Mouse (Mus musculus) gastrocnemius, adult 8-10 months (tissue): Measurements from ENCODE around the gene Mapk1ip1l. TPM values are rescaled to one million over a fixed set of nuclear protein-coding genes. Genes with fewer than 3 reads are reported as not detected.
"Not testable (repeated sequence)": the region's sequence is repeated elsewhere in the genome, so short reads cannot be mapped to it uniquely, and the experiment has no call there.

Experiments used
- DNase-seq, 2 experiments: peaks; one replicate each; pipeline ENCODE4 v3.0.0; 2022; ENCODE audit warnings: low spot score in 2 of 2
- total RNA-seq, 4 experiments: library from RNA; stranded (reverse); gene quantifications; 2 replicates each; pipeline ENCODE4 v1.2.4; 2022

Gene Mapk1ip1l
- total RNA-seq, 4 experiments from 2014 or later = 19.0 to 27.0 (median 24.2) TPM

DNA sequence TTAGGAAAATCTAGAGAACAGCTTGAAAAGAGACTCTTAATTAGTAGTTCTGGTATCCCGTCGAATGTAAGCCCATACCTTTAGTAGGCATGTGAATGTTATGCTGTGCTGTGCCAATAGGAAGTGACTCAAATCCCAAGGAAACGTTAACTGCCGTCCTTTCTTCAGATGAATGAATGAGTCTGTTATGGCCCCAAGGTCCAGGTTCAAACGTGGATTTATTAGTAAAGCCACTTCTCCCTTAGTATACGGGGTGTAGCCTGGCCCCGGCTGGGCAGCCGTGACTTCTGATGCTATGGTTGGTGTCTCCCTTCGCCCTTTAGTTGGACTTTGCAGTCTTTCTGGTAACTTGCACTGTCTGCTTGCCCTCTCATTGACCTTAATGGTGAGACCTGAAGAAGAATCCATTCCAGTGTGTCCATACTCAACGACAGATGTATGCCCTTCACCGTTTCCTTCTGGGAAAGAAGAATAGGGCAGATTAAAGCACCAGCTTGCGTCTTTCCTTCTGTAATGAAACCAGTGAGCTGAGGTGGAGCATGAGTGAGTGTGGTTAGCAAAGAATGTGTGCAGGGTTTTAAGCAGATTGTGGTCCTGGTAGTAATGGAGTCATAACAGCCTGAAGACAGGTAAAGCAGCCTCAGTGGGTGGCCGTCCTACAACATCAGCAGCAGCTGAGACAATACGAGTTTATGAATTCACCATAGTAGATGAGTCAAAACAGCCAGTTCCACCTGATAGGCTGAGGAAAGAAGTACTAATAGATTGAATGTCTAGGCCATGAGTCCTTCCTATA lies 5.0 kb downstream of the Mapk1ip1l start:
- no peak for DNase-seq

DNA sequence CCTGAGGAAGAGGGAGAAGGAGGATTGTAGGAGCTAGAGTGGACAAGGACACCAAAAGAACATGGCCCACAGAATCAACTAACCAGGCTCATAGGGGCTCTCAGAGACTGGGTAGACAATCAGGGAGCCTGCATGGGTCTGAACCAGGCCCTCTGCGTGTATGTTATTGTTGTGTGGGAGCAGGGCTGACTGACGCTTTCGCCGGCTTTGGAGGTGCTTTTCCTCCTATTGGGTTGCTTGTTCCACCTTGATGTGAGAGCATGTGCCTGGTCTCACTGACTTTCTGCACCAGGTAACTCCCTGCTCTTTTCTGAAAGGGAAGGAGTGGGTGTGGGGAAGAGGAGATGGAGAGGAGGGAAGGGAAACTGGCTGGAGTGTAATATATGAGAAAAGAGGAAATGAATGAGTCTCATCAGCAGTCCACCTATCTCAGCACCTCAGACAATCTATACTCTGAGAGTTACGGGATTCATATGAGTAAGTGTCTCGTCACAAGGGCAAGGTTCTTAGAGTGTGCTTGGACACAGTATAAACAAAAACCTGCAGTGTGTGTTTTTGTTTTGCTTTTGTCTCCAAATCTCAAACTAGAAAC lies 6.8 kb downstream of the Mapk1ip1l start:
- no peak for DNase-seq

DNA sequence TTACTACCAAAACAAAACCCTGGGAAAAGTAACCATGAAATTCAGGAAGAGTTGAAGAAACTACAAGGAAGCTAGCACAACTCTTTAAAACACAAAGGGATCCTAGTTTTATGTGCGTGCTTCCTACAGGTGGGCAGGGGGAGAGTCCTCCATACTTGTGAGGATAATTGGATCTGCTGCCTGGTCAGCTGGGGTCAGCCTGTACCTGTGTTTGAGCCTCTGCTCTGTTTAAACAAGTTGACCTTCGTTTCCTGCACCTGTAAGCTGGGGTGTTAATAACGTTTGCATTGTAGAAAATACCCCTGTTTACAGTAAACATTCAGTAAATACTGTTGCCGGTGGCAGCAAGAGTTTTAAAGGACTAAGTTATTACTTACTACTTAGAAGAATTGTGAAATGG lies 7.9 kb downstream of the Mapk1ip1l start:
- DNase-seq = no peak

DNA sequence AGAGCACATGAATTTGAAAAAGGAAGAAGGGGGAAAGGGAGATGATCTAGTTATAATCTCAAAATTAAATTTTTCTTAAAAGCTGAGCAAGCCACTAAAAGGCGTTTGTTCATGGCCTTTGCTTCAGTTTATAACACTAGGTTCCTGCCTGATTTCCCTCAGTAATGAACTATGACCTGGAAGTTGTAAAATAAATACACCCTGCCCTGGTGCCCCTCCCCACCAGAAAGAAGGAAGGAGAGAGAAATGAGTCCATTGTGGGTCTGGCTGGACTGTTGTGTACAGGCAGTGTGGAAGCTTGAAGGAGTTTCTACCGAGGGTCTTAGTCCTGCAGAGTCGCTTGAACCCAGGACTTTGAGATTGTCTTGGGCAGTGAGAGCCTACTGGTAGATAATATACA lies 9.6 kb downstream of the Mapk1ip1l start:
- DNase-seq = no peak

DNA sequence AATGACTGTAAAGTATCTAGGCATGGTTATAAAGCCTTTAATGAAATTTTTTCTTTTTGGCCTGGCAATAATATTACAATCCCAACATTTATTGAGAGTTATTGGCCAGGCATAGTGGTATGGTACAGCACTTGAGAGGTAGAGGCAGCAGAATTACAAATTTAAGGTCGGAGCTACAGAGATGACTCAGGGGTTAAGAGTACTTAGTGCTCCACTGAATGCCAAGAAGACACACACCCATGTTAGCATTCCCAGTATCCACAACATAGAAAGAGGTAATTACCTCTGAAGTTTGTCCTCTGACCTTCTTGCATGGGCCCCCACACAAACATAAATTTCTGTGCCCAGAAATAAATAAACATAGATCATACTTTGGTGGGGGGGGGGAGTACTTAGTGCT lies 11.0 kb downstream of the Mapk1ip1l start:
- no peak for DNase-seq

DNA sequence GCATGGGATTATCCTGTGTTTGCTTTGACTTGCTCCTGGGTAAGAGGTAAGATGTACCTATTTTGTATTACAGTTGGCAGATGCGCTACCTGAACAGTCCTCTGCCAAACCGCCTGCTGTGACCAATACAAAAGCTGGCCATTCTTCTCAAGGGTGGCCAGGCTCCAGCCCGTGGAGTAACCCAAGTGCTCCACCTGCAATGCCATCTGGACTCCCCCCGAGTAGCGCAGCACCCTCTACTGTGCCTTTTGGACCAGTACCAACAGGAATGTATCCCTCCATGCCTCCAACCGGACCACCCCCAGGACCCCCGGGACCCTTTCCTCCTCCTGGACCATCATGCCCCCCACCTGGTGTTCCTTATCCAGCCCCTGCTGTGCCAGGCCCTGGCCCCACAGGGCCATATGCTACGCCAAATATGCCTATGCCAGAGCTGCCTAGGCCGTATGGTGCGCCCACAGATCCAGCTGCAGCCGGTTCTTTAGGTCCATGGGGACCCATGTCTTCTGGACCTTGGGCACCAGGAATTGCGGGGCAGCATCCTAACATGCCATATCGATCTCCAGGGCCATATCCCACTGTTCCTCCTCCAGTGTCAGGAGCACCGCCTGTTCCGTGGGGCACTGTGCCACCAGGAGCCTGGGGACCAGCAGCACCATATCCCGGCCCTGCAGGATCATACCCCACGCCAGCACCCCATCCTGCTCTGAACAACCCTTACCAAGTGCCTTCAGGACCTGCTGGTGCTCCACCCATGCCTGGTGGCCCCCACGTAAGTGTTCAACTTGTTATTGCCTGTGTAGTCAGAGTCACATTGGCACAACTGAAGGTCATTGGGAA lies 12.5 kb downstream of the Mapk1ip1l start:
- no peak for DNase-seq

DNA sequence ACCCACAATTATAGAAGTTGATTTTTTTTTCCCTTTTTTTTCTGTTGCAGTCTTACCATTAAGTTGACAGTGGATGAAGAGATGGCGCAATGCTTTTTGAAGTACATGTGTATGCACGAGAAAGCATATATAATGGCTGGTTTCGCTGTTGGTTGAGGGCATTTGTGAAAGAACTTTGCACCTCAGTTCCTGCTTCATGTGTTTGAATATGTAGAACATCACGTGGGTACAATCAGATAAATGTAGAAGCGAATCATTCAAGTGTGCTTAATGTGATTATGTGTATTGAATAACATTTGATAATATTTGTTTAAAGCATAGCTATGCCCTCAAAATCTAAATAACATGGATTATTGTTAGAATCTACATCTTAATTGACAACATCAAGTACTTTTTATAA lies 21.3 kb downstream of the Mapk1ip1l start:
- no peak for DNase-seq

DNA sequence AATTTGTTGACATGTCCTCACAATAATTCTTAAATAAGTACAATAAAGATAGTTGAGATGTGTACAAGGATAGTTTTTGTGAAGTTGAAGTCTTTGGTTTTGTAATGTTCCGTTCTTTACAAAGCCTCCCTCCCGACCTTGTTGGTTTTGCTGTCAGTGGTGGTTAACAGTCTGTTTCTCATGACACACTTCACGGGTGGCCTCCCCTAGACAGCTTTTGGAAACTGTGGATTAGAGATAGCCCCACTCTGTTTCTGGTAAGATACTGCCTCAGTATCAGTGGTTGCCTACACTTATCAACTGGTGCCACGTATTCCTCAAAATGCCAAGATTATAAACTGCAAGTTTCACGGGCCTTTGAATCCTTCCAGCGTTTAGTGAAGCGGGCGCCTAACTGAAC lies 23.5 kb downstream of the Mapk1ip1l start:
- not testable (repeated sequence) for DNase-seq

DNA sequence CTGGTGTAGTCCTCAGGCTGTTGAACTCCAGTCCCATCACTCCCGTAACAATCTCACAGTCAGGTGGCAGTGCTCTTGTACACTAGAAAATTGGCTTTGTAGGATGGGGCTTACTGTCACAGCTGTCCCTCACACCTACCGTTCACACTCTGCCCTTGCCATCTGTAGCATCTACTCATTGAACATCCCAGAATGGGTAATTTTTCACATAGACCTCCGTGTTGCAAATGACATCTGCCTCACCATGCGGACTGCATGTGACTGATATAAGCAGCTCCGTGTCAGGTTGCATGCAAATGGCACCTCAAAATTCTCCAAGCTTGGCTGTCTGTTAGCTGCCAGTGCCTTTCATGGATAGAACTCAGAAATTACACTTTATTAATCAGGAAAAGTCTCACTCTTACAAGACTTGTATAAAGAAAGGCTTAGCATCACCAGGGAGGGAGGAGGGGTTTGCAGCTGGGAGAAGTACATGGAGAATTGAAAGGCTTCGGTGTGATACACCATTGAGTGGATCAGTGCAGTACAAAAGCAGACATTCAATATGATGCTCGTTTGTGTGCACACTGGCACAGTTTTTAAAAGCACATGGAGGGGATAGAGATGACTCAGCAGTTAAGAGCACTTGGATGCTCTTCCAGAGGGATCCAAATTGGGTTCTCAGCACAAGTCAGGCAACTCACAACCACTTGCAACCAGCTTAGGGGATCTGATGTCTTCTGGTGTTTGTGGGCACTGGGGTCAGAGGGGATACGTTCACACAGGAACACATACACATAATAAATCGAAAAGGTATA lies 28.1 kb downstream of the Mapk1ip1l start:
- DNase-seq = no peak

DNA sequence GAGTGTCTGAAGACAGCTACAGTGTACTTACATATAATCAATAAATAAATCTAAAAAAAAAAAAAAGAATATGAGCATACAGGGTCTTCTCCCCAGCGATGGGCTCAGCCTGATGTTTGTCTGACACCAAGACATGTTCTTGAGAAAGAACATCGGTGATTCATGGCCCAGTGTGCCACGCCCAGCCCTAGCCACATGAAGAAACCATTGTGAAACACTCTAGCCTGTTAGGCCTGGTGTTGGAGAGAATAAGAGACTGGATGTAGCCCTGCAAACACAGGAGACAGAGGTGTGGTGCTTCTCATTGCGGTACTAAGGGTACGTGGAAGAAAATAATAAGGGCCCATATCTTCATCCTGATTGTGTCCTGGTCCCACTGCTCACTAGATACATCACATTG lies 29.3 kb downstream of the Mapk1ip1l start:
- no peak for DNase-seq

DNA sequence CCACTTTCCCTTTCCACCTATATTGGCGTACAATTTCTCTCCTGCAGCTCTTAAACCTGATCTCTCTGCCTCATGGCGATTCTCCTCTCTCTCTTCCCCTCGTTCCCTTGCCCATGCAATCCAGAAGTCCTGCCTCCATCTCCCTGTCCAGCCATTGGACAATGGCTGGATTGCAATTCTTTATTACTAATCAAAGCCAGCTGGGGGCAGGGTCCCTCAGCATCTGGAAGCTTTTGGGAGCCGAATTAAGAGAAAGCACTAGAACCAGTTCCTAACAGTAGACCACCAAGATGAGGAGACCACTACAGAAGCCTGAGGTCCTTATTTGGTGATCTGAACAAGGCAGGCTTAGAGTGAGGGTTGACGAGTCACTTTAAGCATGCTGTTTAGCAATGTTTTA lies 33.9 kb downstream of the Mapk1ip1l start:
- no peak for DNase-seq

DNA sequence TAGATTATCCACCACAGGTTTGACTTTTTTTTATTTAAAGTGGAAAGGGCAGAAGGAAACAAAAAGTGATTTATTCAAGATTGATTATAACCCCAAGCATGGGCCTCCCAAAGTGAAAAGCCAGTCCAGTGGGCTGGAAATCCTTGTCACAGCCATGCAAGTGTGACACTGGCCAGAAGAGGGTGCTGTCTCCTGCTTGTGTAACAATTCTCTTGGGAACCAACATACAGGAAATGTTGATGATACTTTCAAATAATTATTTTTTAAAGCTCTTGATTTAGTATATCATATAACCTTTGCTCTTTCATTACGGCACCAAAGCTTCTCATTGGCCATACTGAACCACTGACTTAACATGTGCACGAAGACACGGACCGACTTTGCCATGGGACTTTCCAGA lies 36.8 kb downstream of the Mapk1ip1l start:
- DNase-seq = peak; percentile 16 to 22

DNA sequence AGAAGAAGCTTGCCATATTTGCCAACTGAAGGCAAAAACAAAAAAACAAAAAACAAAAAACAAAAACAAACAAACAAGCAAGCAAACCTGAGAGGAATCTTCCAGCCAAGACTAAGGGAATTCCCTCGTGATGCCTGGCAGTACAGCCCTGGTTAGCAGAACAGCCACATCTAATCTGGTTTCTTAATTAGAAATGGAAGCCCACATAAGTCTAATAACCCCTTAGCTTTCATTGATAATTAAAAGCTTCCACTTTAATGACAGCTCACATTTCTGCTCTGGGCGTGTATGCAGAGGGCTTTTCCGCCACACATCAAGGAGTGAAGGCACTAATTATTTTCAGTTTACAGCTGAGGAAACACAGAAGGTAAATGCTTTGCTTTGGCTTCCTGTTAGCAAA lies 37.2 kb downstream of the Mapk1ip1l start:
- DNase-seq = no peak

DNA sequence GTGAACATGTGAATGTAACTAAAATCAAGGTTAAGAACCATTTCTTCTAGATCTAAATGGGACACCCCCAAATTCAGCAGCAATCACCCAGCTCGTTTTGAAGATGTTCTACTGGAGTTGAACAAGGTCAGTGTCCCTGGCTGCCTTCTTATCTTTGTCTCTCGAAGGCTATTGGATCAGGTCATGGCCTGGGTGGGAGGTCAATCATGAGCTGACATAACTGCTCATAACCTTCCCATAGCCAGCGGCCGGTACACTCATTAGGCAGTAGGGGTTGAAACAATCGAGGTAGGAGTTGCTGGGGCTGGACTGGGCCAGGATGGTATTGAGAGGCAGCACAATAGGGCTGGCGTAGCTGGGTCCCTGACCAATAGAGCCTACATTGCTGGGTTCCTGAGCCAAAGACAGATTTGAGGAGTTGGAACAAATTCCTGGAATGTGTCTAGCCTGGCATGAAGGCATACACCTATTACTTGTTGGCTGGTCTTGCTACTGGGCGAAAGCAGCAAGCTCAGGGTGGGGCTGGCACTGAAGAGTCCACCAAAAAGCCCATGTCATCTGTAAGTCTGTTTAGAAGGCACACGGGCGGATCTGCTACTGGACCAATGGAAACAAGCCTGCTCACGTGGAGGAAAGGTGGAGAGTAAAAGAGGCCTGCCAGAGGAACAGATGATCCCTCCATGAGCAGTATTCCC lies 42.3 kb downstream of the Mapk1ip1l start:
- DNase-seq = no peak

DNA sequence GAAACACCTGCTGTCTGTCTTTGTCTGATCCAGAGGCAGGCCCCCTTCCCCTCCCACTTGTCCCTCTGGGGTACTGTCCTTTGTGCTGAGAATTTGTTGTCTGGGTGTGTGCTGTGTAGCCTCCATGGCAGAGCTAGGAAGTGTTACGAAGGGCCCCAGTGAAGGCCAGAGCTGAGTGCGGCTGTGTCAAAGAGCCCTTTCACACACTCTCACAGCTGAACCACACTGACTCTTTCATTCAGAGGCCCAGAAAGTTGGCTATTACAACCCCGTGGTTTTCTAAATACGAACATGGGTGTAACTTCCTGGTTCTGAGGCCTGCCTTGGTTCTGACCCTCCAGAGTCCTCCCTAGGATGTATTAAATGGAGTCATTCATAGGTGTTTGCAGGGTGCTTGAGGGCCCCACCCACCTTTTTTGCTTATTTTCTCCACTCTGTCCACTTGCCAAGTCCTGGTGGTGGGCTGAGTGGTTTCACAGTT lies 43.8 kb downstream of the Mapk1ip1l start:
- DNase-seq = no peak

DNA sequence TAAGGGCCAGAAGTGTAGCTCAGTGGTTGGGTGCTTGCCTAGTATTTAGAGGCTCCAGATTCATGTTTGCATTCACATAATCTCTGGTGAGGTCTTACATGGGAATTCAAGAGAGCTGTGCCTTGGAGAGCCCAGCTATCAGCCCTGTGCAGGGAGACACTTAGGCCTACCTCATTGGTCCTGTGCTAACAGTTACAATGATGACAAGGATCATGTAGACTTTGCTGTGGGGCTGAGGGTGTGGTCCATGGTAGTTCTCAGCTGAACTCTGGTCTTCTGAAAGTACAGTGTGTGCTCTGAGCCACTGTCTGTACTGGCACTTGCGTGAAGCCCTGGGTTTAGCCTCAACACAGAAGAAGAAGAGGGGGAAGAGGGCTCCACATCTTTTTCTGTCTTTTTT lies 48.6 kb downstream of the Mapk1ip1l start:
- no peak for DNase-seq

DNA sequence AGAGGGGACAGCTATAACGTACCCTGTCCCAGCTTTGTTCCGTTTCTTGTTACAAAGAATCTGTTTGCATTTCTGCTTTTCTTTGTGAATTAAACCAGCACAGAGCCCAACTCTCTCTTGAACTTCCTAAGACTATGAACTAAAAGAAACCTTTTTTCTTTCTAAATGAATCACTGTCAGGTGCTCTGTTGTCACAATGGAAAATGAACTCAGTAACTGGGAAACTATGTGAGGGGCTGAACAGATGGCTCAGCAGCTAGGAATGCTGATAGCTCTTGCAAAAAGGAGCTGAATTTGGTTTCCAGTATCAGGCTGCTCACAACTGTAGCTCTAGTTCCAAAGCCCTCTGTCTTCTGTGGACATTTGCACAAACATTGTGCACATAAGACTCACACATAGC lies 52.9 kb downstream of the Mapk1ip1l start:
- no peak for DNase-seq

DNA sequence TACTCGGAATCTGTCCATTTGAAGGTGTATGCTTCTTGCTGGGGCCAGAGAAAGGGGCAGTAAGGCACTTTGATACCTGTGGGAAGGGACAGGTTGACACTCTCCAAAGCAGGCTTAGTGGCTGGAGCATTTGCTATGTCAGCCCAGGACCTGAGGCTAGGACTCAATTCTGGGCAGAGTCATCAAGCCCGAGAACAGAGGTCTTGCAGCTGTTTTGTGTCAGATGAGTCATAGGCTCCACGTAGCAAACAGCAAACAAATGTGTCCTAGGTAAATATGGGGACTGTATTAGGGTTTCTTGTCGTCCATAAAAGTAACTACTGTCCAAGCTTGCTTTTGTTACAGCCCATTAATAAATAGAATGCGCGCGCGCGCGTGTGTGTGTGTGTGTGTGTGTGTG lies 54.2 kb downstream of the Mapk1ip1l start:
- DNase-seq = no peak

DNA sequence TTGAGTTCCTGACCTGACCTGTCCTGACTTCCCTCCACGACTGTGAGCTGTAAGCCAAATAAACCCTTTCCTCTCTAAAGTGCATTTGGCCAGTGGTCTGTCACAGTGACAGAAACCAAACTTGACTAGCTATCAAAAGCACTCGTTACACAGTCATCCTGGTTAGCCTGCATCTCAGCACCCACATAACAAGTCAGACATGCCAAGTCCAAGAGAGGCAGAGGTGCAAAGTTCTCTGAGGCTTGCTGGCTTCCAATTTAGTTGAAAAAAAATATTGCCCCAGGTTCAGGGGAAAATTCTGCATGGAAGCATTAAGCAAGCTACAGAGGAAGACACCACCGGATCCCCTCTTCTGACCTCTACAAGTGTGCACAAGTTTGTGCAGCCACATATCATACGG lies 55.2 kb downstream of the Mapk1ip1l start:
- DNase-seq = no peak

DNA sequence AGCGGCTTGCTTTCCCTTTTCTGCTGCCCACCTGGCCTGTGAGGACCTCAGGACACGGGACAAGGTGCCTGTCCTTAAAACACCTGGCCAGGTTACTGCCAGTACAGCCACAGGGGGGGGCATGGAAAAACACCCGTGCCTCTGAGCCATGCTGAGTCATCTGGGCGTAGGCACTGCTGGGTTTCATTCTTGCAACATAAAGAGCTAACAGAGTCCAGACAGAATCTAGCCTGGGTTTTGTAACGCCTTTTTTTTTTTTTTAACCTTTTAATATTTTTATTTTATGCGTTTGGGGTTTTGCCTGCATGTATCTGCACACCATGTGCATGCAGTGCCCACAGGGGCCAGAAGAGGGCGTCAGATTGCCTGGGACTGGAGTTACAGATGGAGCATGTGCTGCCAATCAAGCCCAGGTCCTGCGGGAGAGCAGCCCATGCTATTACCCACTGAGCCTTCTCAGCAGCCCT lies 56.1 kb downstream of the Mapk1ip1l start:
- DNase-seq = no peak

DNA sequence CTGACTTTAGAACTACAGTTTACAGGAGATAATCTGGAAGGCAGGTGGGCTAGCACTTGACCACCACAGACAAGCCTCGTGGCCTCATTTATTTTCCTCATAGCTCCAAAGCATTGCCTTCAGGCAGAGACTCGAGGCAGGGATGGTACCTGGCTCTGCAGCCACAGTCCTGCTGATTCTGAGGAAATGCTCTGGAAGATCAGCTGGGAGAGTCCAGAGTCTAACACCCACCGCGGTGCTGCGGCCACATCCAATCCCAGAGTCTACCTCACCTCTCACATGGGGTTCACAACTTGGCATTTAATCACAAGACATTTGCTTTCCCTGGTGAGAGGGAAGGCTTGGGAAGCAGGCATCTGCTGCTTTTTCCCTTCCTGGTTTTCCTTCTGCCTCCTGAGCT lies 56.9 kb downstream of the Mapk1ip1l start:
- no peak for DNase-seq
